18 mouse cellular contexts compared by ENCODE assay signal in genomic region chr11:78427655-78428054, GRCm38 (mm10). TPM values are rescaled to one million over a fixed set of nuclear protein-coding genes. Genes with fewer than 3 reads are reported as not detected.
"Had no signal": no experiment of that assay in that cellular context is flagged by ENCODE, and none has a peak within 500 bp of the region (broad histone marks: within the 10 kb centered on the region; RNA-seq: fewer than 3 reads in every experiment).

No protein-coding gene starts in this region.

- H3K4me1 ChIP-seq: midbrain, embryonic 13.5 days; neural tube, embryonic 15.5 days; stomach, embryonic 15.5 days had no signal

- ATAC-seq: lung, postnatal 0 days; midbrain, embryonic 13.5 days had no signal

- H3K27me3 ChIP-seq: midbrain, embryonic 13.5 days; stomach, embryonic 15.5 days had no signal

- H3K4me3 ChIP-seq: left cerebral cortex, adult 2 months; limb, embryonic 10.5 days; midbrain, embryonic 13.5 days; neural tube, embryonic 15.5 days; stomach, embryonic 15.5 days had no signal

- DNase-seq: lung, adult 2 months; lung, postnatal 36 days; right cerebral cortex, postnatal 4 days; thymus, adult 2 months; thymus, postnatal 25 days had no signal

- H3K9me3 ChIP-seq: limb, embryonic 10.5 days; midbrain, embryonic 13.5 days; neural tube, embryonic 15.5 days; stomach, embryonic 15.5 days had no signal

- H3K9ac ChIP-seq: hindbrain, embryonic 14.5 days; liver, embryonic 14.5 days; midbrain, embryonic 13.5 days; neural tube, embryonic 15.5 days; stomach, embryonic 15.5 days had no signal

- H3K4me2 ChIP-seq: hindbrain, embryonic 14.5 days; midbrain, embryonic 13.5 days; neural tube, embryonic 15.5 days; stomach, embryonic 15.5 days had no signal

- H3K36me3 ChIP-seq: limb, embryonic 10.5 days; midbrain, embryonic 13.5 days; neural tube, embryonic 15.5 days; stomach, embryonic 15.5 days had no signal

- H3K27ac ChIP-seq: hindbrain, embryonic 14.5 days; left cerebral cortex, adult 2 months; limb, embryonic 10.5 days; liver, embryonic 14.5 days; midbrain, embryonic 13.5 days; neural tube, embryonic 15.5 days; stomach, embryonic 15.5 days had no signal

RNA-seq across cellular contexts. Expression of gene Slc13a2, which starts 5.6 kb away (rescaled TPM):
- polyA plus RNA-seq: hindbrain, embryonic 14.5 days; limb, embryonic 10.5 days; midbrain, embryonic 13.5 days; midbrain, postnatal 0 days; neural tube, embryonic 11.5 days; neural tube, embryonic 15.5 days had no signal

RNA-seq across cellular contexts. Expression of gene Foxn1, which starts 41.3 kb away (rescaled TPM):
- polyA plus RNA-seq: hindbrain, embryonic 14.5 days; large intestine, adult 2 months; limb, embryonic 10.5 days; liver, embryonic 14.5 days; lung, postnatal 0 days; midbrain, embryonic 13.5 days; midbrain, postnatal 0 days; neural tube, embryonic 11.5 days; neural tube, embryonic 15.5 days; spleen, adult 2 months; testis, adult 2 months had no signal
